ENCODE assay signal across 7 mouse cellular contexts in the genomic region with DNA sequence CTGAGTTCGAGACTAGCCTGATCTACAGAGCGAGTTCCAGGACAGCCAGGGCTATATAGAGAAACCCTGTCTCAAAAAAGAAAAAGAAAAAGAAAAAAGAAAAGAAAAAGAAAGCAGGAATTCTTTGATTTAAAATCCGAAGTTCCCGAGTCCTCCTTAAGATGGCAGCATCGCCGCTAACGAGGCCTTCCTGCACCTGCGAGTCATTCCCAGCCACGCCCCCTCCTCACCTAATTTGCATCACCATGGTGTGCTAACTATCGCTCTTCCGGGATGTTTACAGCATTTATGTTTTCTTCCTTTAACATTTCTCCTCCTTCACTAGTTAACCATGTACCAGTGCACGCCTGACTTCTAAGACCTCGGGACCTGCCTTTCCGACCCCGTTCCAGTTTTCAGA. TPM values are rescaled to one million over a fixed set of nuclear protein-coding genes. Genes with fewer than 3 reads are reported as not detected.
DNase-seq lines count a peak whose midpoint lies in the region; ATAC-seq and TF ChIP-seq lines count a peak whose summit lies in the region.

No protein-coding gene starts in this region.

- peak; percentile 49 for TF ChIP-seq CTCF in liver, postnatal 0 days (IDR thresholded peaks at IDR 0.05; ENCODE audit: low read depth)
- peak; percentile 59; the same call in 1 of the 2 replicates for TF ChIP-seq CTCF in small intestine, adult 2 months (IDR thresholded peaks at IDR 0.05; ENCODE audit: extremely low read depth, insufficient read length, insufficient replicate concordance, low read depth, low read length)

- TF ChIP-seq EP300 in liver, postnatal 0 days (IDR thresholded peaks at IDR 0.05; ENCODE audit: low read depth): no peak

- H3K27me3 ChIP-seq in hindbrain, embryonic 11.5 days (ENCODE audit: control insufficient read depth, insufficient read depth, low read length): no peaks in the 10 kb centered on the region
- no peaks in the 10 kb centered on the region for H3K27me3 ChIP-seq in liver, postnatal 0 days (ENCODE audit: insufficient read depth, low read length)
- no peaks in the 10 kb centered on the region for H3K27me3 ChIP-seq in small intestine, adult 2 months (ENCODE audit: control insufficient read depth, insufficient read depth, low read length)

- H3K4me3 ChIP-seq in hindbrain, embryonic 11.5 days (ENCODE audit: low read depth, low read length): no peak overlapping the region
- H3K4me3 ChIP-seq in liver, postnatal 0 days (ENCODE audit: low read depth, low read length): no peak overlapping the region
- peak overlapping the region; percentile 27; the same call in 1 of the 2 replicates for H3K4me3 ChIP-seq in small intestine, adult 2 months (ENCODE audit: low read depth, low read length)

- TF ChIP-seq POLR2A in small intestine, adult 2 months (IDR thresholded peaks at IDR 0.05; ENCODE audit: low read depth, low read length): no peak

- DNase-seq in right cerebral cortex, adult 2 months (ENCODE audit: low spot score in 2 of 2): peak; percentile 28 to 43
- no peak for DNase-seq in right cerebral cortex, postnatal 25 days
- DNase-seq in adipocyte (ENCODE audit: low spot score): peak; percentile 45
- DNase-seq in hindbrain, embryonic 11.5 days (ENCODE audit: low spot score): peak; percentile 69
- peak; percentile 49 for DNase-seq in liver, postnatal 0 days
- DNase-seq in frontal cortex, postnatal 25 days (ENCODE audit: low spot score in 2 of 2): no peak

- no peak overlapping the region for H3K27ac ChIP-seq in hindbrain, embryonic 11.5 days (ENCODE audit: low read depth, low read length)
- no peak overlapping the region for H3K27ac ChIP-seq in liver, postnatal 0 days (ENCODE audit: low read depth)
- no peak overlapping the region for H3K27ac ChIP-seq in small intestine, adult 2 months (ENCODE audit: insufficient read depth, low read depth, low read length)

- 0 out of 2 replicates have a peak, but pooled peaks cover 6% of the 10 kb centered on the region for H3K36me3 ChIP-seq in hindbrain, embryonic 11.5 days (ENCODE audit: control insufficient read depth, insufficient read depth, low read length)
- peaks cover 48% of the 10 kb centered on the region for H3K36me3 ChIP-seq in liver, postnatal 0 days (replicated peaks; ENCODE audit: insufficient read depth, low read length)
- H3K36me3 ChIP-seq in small intestine, adult 2 months (ENCODE audit: control insufficient read depth, insufficient read depth, low read length): peaks cover 40% of the 10 kb centered on the region

- no peak overlapping the region for H3K9ac ChIP-seq in hindbrain, embryonic 11.5 days (ENCODE audit: low read depth, low read length)
- no peak overlapping the region for H3K9ac ChIP-seq in liver, postnatal 0 days (replicated peaks)

- no peak for ATAC-seq in hindbrain, embryonic 11.5 days (ENCODE audit: low FRiP score)
- no peak for ATAC-seq in liver, postnatal 0 days

- WGBS in hindbrain, embryonic 11.5 days: 28% methylated on average over 15 of the region's 15 CpGs
- 64% methylated on average over 15 of the region's 15 CpGs for WGBS in liver, postnatal 0 days (ENCODE audit: insufficient replicate concordance)
- 25% methylated on average over 15 of the region's 15 CpGs for WGBS in small intestine, adult 2 months

- H3K9me3 ChIP-seq in hindbrain, embryonic 11.5 days (ENCODE audit: control insufficient read depth, low read length): no peaks in the 10 kb centered on the region
- H3K9me3 ChIP-seq in liver, postnatal 0 days (ENCODE audit: low read length): no peaks in the 10 kb centered on the region

- no peaks in the 10 kb centered on the region for H3K4me1 ChIP-seq in hindbrain, embryonic 11.5 days (replicated peaks; ENCODE audit: control insufficient read depth, insufficient read depth, low read length)
- no peaks in the 10 kb centered on the region for H3K4me1 ChIP-seq in liver, postnatal 0 days (ENCODE audit: insufficient read depth)
- no peaks in the 10 kb centered on the region for H3K4me1 ChIP-seq in small intestine, adult 2 months (ENCODE audit: control insufficient read depth, insufficient read depth, insufficient read length, low read length)

- H3K4me2 ChIP-seq in hindbrain, embryonic 11.5 days (replicated peaks; ENCODE audit: low read depth, low read length): no peak overlapping the region
- H3K4me2 ChIP-seq in liver, postnatal 0 days (ENCODE audit: low read depth, low read length): no peak overlapping the region

RNA-seq across cellular contexts. Expression of a gene that starts 9.4 kb away (rescaled TPM):
- 253 TPM in 2 replicates for polyA plus RNA-seq in hindbrain, embryonic 11.5 days (2014; fragmentation: Nextera tagmentation; extraction: Ambion mirVana)
- 213 and 215 TPM in 2 replicates for polyA plus RNA-seq in liver, postnatal 0 days (2015; fragmentation: Nextera tagmentation; extraction: Ambion mirVana)
- polyA plus RNA-seq in small intestine, adult 2 months (2012; rRNA removed): 156 and 168 TPM in 2 replicates

RNA-seq across cellular contexts. Expression of a gene that starts 9.5 kb away (rescaled TPM):
- 33.4 and 34.0 TPM in 2 replicates for polyA plus RNA-seq in hindbrain, embryonic 11.5 days (2014; fragmentation: Nextera tagmentation; extraction: Ambion mirVana)
- polyA plus RNA-seq in liver, postnatal 0 days (2015; fragmentation: Nextera tagmentation; extraction: Ambion mirVana): 8.9 and 10.0 TPM in 2 replicates
- 13.5 and 25.4 TPM in 2 replicates for polyA plus RNA-seq in small intestine, adult 2 months (2012; rRNA removed)

RNA-seq across cellular contexts. Expression of a gene that starts 35.2 kb away (rescaled TPM):
- 29.0 and 36.1 TPM in 2 replicates for polyA plus RNA-seq in hindbrain, embryonic 11.5 days (2014; fragmentation: Nextera tagmentation; extraction: Ambion mirVana)
- polyA plus RNA-seq in liver, postnatal 0 days (2015; fragmentation: Nextera tagmentation; extraction: Ambion mirVana): 5.5 and 6.1 TPM in 2 replicates
- polyA plus RNA-seq in small intestine, adult 2 months (2012; rRNA removed): 8.1 and 15.2 TPM in 2 replicates

Comparison
In these comparisons a context has a peak if more than half of its experiments do, and no peak if none do; other contexts are left out.
1. DNase-seq: peak in right cerebral cortex, adult 2 months (2 of 2), adipocyte (single experiment), hindbrain, embryonic 11.5 days (single experiment) and liver, postnatal 0 days (single experiment); none in right cerebral cortex, postnatal 25 days (single experiment) and frontal cortex, postnatal 25 days (0 of 2).